Mouse (Mus musculus) heart, adult 2 months (tissue): ENCODE measurements around the gene Arhgef2. TPM values are rescaled to one million over a fixed set of nuclear protein-coding genes. Genes with fewer than 3 reads are reported as not detected.

Experiments used
- DNase-seq, 2 experiments: peaks; one replicate each; pipeline ENCODE4 v3.0.0; 2021
- H3K27ac ChIP-seq: fragments of 200-600 bp; 2 replicates; pipeline ENCODE4 v1.8.1; 2022
- H3K27me3 ChIP-seq: fragments of 200-500 bp; 2 replicates; pipeline ENCODE4 v1.6.1; 2012; ENCODE audit warnings: mild to moderate bottlenecking, low read length, inconsistent platforms, mixed read lengths; ENCODE audit not compliant: control insufficient read depth, insufficient read depth
- H3K36me3 ChIP-seq: fragments of 200-500 bp; 2 replicates; pipeline ENCODE4 v1.6.1; 2012; ENCODE audit warnings: low read length, inconsistent platforms; ENCODE audit not compliant: control insufficient read depth, insufficient read depth
- H3K4me1 ChIP-seq: fragments of 200-500 bp; 2 replicates; pipeline ENCODE4 v1.6.1; 2011; ENCODE audit warnings: low read length; ENCODE audit not compliant: control insufficient read depth, insufficient read depth
- H3K4me3 ChIP-seq: fragments of 200-600 bp; 2 replicates; pipeline ENCODE4 v1.8.1; 2022
- H3K79me2 ChIP-seq: fragments of 200-500 bp; replicated peaks from 2 replicates; pipeline ENCODE4 v1.6.1; 2012; ENCODE audit warnings: mild to moderate bottlenecking, inconsistent platforms, low read length, moderate library complexity, mixed read lengths; ENCODE audit not compliant: control insufficient read depth, insufficient read depth
- H3K9ac ChIP-seq: fragments of 200-500 bp; 2 replicates; pipeline ENCODE4 v1.6.1; 2012; ENCODE audit warnings: low read depth, mild to moderate bottlenecking, control low read depth, inconsistent platforms, low read length, mixed read lengths
- CTCF ChIP-seq: fragments of 200-600 bp; IDR thresholded peaks from 2 replicates; pipeline ENCODE4 v1.8.1; 2022; ENCODE audit warnings: antibody characterized with exemption, mild to moderate bottlenecking, moderate library complexity
- EP300 ChIP-seq: fragments of 200-500 bp; IDR thresholded peaks from 2 replicates; pipeline ENCODE4 v1.6.1; 2011; ENCODE audit warnings: low read depth, low read length, control low read depth; ENCODE audit not compliant: insufficient read depth
- POLR2A ChIP-seq: fragments of 200-500 bp; IDR thresholded peaks from 2 replicates; pipeline ENCODE4 v1.6.1; 2011; ENCODE audit warnings: mild to moderate bottlenecking, low read depth, low read length, control low read depth; ENCODE audit not compliant: insufficient read depth
- WGBS: fragments of 180-500 bp; shearing (Covaris S2); methylation state at CpG from one replicate; pipeline ENCODE4 v1.1.7; 2018; 5-methylcytosine and 5-hydroxymethylcytosine counted together
- intact Hi-C: fragments of 180-260 bp; cut with DNase I; formaldehyde crosslinking; loops from one replicate; pipeline ENCODE4 v1.15.1; 2025
- polyA plus RNA-seq: library from polyadenylated mRNA; depleted of rRNA; stranded (reverse); fragments of >200 nt; gene quantifications from 2 replicates; pipeline ENCODE4 v1.2.3, GENCODE M21; 2012
- total RNA-seq, 2 experiments: library from RNA; stranded (reverse); gene quantifications; 2 replicates each; pipeline ENCODE4 v1.2.3; 2021

The Arhgef2 gene
- total and polyA plus RNA-seq, 3 experiments = 37.3 to 51.0 (median 37.5) TPM

GRCm38 (mm10) chr3:88623346-88624135, 17.8 kb downstream of the Arhgef2 start:
- peak overlapping the region; percentile 50 for H3K9ac ChIP-seq
- TF ChIP-seq POLR2A = no peak
- H3K79me2 ChIP-seq = peaks cover 8% of the 10 kb centered on the region
- H3K4me1 ChIP-seq = peaks cover 42% of the 10 kb centered on the region
- H3K36me3 ChIP-seq = peaks cover 15% of the 10 kb centered on the region
- DNase-seq = peak; percentile 52 to 58
- H3K27me3 ChIP-seq = no peaks in the 10 kb centered on the region
- peak overlapping the region; percentile 92 for H3K4me3 ChIP-seq
- peak overlapping the region; percentile 97 for H3K27ac ChIP-seq
- WGBS = 8% methylated on average over 15 of the region's 15 CpGs
- intact Hi-C loops = loop anchor here (2.0 kb wide), 1 partner anchor 17 kb away; no protein-coding TSS in a partner anchor

GRCm38 (mm10) chr3:88624324-88624723, 18.6 kb downstream of the Arhgef2 start:
- Histone ChIP-seq H3K36me3 (peaks cover 15% of the 10 kb centered on the region), H3K27ac (peak overlapping the region; percentile 97), H3K9ac (peak overlapping the region; percentile 51), H3K4me3 (peak overlapping the region; percentile 92), H3K4me1 (peaks cover 46% of the 10 kb centered on the region), H3K79me2 (peaks cover 11% of the 10 kb centered on the region), H3K27me3 (no peaks in the 10 kb centered on the region)
- WGBS = 15% methylated on average over 4 of the region's 4 CpGs
- DNase-seq = peak; percentile 30 to 41
- intact Hi-C loops = no loop called here
- no peak for TF ChIP-seq POLR2A
- no peak for TF ChIP-seq EP300
- TF ChIP-seq CTCF = no peak

- no peak overlapping the region; the same call in 1 of the 2 replicates for H3K9ac ChIP-seq
Measured at GRCm38 (mm10) chr3:88624951-88625350, 19.2 kb downstream of the Arhgef2 start.

GRCm38 (mm10) chr3:88625531-88625930, 19.8 kb downstream of the Arhgef2 start:
- Histone ChIP-seq H3K79me2 (peaks cover 12% of the 10 kb centered on the region), H3K27ac (peak overlapping the region; percentile 97), H3K4me1 (peaks cover 47% of the 10 kb centered on the region), H3K27me3 (no peaks in the 10 kb centered on the region), H3K9ac (no peak overlapping the region), H3K36me3 (peaks cover 18% of the 10 kb centered on the region), H3K4me3 (0 out of 2 replicates have a peak overlapping the region, but pooled peaks have one; percentile 1)
- WGBS = 70% methylated on average over 7 of the region's 7 CpGs
- DNase-seq = no peak
- TF ChIP-seq EP300 (no peak), POLR2A (no peak), CTCF (no peak)
- intact Hi-C loops = no loop called here

More at GRCm38 (mm10) chr3:88624951-88625350, 19.2 kb downstream of the Arhgef2 start:
- intact Hi-C loops = no loop called here
- peaks cover 12% of the 10 kb centered on the region for H3K79me2 ChIP-seq
- peaks cover 47% of the 10 kb centered on the region for H3K4me1 ChIP-seq
- H3K27me3 ChIP-seq = no peaks in the 10 kb centered on the region
- no peak overlapping the region for H3K4me3 ChIP-seq
- peak overlapping the region; percentile 97 for H3K27ac ChIP-seq
- 32% methylated on average over 2 of the region's 2 CpGs for WGBS
- H3K36me3 ChIP-seq = peaks cover 18% of the 10 kb centered on the region
- DNase-seq = peak; percentile 60 to 62
- TF ChIP-seq POLR2A = no peak
- TF ChIP-seq EP300 = no peak
- TF ChIP-seq CTCF = no peak

- TF ChIP-seq POLR2A (no peak), EP300 (no peak), CTCF (no peak)
- Histone ChIP-seq H3K79me2 (peaks cover 12% of the 10 kb centered on the region), H3K27me3 (no peaks in the 10 kb centered on the region), H3K9ac (peak overlapping the region; percentile 48), H3K4me3 (no peak overlapping the region), H3K27ac (peak overlapping the region; percentile 97), H3K36me3 (peaks cover 18% of the 10 kb centered on the region), H3K4me1 (peaks cover 48% of the 10 kb centered on the region)
- peak; percentile 26 to 44 for DNase-seq
- intact Hi-C loops = no loop called here
- WGBS = 22% methylated on average over 7 of the region's 7 CpGs
Measured at GRCm38 (mm10) chr3:88626316-88626715, 20.6 kb downstream of the Arhgef2 start.

- 29% methylated on average over 4 of the region's 4 CpGs for WGBS
- no peak for TF ChIP-seq CTCF
- TF ChIP-seq POLR2A = no peak
- no peak for TF ChIP-seq EP300
- peaks cover 18% of the 10 kb centered on the region for H3K36me3 ChIP-seq
Measured at GRCm38 (mm10) chr3:88627114-88627513, 21.3 kb downstream of the Arhgef2 start.

More at GRCm38 (mm10) chr3:88627114-88627513, 21.3 kb downstream of the Arhgef2 start:
- Histone ChIP-seq H3K9ac (no peak overlapping the region), H3K27me3 (no peaks in the 10 kb centered on the region), H3K4me1 (peaks cover 55% of the 10 kb centered on the region), H3K27ac (peak overlapping the region; percentile 97), H3K4me3 (no peak overlapping the region), H3K79me2 (peaks cover 12% of the 10 kb centered on the region)
- no peak for DNase-seq
- intact Hi-C loops = no loop called here
